In genomic region chr3:121853781-121854520, GRCm38 (mm10) we compare ENCODE assay signal across 15 mouse cellular contexts. TPM values are rescaled to one million over a fixed set of nuclear protein-coding genes. Genes with fewer than 3 reads are reported as not detected.
DNase-seq lines count a peak whose midpoint lies in the region; ATAC-seq and TF ChIP-seq lines count a peak whose summit lies in the region.
"Had no signal": no experiment of that assay in that cellular context is flagged by ENCODE, and none has a peak within 500 bp of the region (broad histone marks: within the 10 kb centered on the region; RNA-seq: fewer than 3 reads in every experiment).

No protein-coding gene starts in this region.

- no peak overlapping the region for H3K4me2 ChIP-seq in stomach, postnatal 0 days (replicated peaks; ENCODE audit: low read depth)
- H3K4me2 ChIP-seq: embryonic facial prominence, embryonic 13.5 days; forebrain, embryonic 12.5 days had no signal

- no peaks in the 10 kb centered on the region for H3K36me3 ChIP-seq in stomach, postnatal 0 days (ENCODE audit: control insufficient read depth, insufficient read depth, low read length)
- H3K36me3 ChIP-seq: embryonic facial prominence, embryonic 13.5 days; forebrain, embryonic 12.5 days had no signal

- intact Hi-C loops in gastrocnemius, adult 2 months (cut with DNase I) = no loop called here

- H3K4me3 ChIP-seq in lung, adult 2 months (replicated peaks; ENCODE audit: extremely low read depth, low read depth, low read length) = no peak overlapping the region
- H3K4me3 ChIP-seq in stomach, postnatal 0 days (ENCODE audit: low read depth, low read length) = no peak overlapping the region
- no peak overlapping the region for H3K4me3 ChIP-seq in gastrocnemius, adult 2 months
- H3K4me3 ChIP-seq: embryonic facial prominence, embryonic 13.5 days; forebrain, embryonic 12.5 days had no signal

- no peak for TF ChIP-seq CTCF in lung, adult 2 months (IDR thresholded peaks at IDR 0.05; ENCODE audit: insufficient read depth, low read length)
- no peak for TF ChIP-seq CTCF in stomach, postnatal 0 days (IDR thresholded peaks at IDR 0.05; ENCODE audit: low read depth)
- no peak for TF ChIP-seq CTCF in gastrocnemius, adult 2 months (IDR thresholded peaks at IDR 0.05)

- H3K4me1 ChIP-seq in lung, adult 2 months (ENCODE audit: control insufficient read depth, insufficient read depth, low read length) = peaks cover 2% of the 10 kb centered on the region; the same call in 1 of the 2 replicates
- 0 out of 2 replicates have a peak, but pooled peaks cover 2% of the 10 kb centered on the region for H3K4me1 ChIP-seq in stomach, postnatal 0 days (replicated peaks; ENCODE audit: control insufficient read depth, insufficient read depth)
- H3K4me1 ChIP-seq: forebrain, embryonic 12.5 days had no signal

- TF ChIP-seq POLR2A in lung, adult 2 months (IDR thresholded peaks at IDR 0.05; ENCODE audit: borderline replicate concordance, extremely low read depth, low read depth, low read length) = peak; percentile 39; the same call in 1 of the 2 replicates

- no peaks in the 10 kb centered on the region for H3K27me3 ChIP-seq in stomach, postnatal 0 days (ENCODE audit: control insufficient read depth, insufficient read depth, low read length)
- H3K27me3 ChIP-seq: embryonic facial prominence, embryonic 13.5 days had no signal

- WGBS in lung, adult 2 months = 51% methylated on average over 5 of the region's 5 CpGs
- 34% methylated on average over 5 of the region's 5 CpGs for WGBS in stomach, postnatal 0 days

- peak; percentile 24 to 59 for DNase-seq in lung, adult 18-20 months
- no peak for DNase-seq in lung, postnatal 14 days
- peak; percentile 22 for DNase-seq in kidney, postnatal 10 days
- peak; percentile 27 for DNase-seq in lung, adult 2 months
- peak; percentile 26 for DNase-seq in stomach, postnatal 0 days (ENCODE audit: low spot score)
- no peak for DNase-seq in MN1 (ENCODE audit: low spot score)
- DNase-seq in gastrocnemius, adult 2 months = no peak
- DNase-seq: cerebellum, postnatal 14 days; thymus, adult 2 months had no signal

- ATAC-seq in stomach, postnatal 0 days (ENCODE audit: low FRiP score, low TSS enrichment) = peak; percentile 49; the same call in 1 of the 2 replicates
- no peak for ATAC-seq in megakaryocyte-erythroid progenitor cell, adult 5-6 weeks (replicated peaks; ENCODE audit: low FRiP score, low TSS enrichment, poor library complexity, severe bottlenecking)
- ATAC-seq: hindbrain, postnatal 0 days; midbrain, embryonic 16.5 days had no signal

- H3K27ac ChIP-seq in stomach, postnatal 0 days (replicated peaks) = peak overlapping the region; percentile 53
- H3K27ac ChIP-seq in gastrocnemius, adult 2 months = no peak overlapping the region
- H3K27ac ChIP-seq: embryonic facial prominence, embryonic 13.5 days; forebrain, embryonic 12.5 days; hindbrain, postnatal 0 days; macrophage had no signal

- no peaks in the 10 kb centered on the region for H3K9me3 ChIP-seq in stomach, postnatal 0 days (ENCODE audit: control insufficient read depth, low read length)
- H3K9me3 ChIP-seq: embryonic facial prominence, embryonic 13.5 days; forebrain, embryonic 12.5 days had no signal

- TF ChIP-seq EP300 in stomach, postnatal 0 days (optimal IDR thresholded peaks at IDR 0.05) = no peak

- H3K9ac ChIP-seq in stomach, postnatal 0 days (ENCODE audit: low read length) = no peak overlapping the region
- H3K9ac ChIP-seq: embryonic facial prominence, embryonic 13.5 days; forebrain, embryonic 12.5 days had no signal

RNA-seq across cellular contexts. Expression of gene Abcd3, which starts 38.8 kb away (rescaled TPM):
- polyA plus RNA-seq in lung, adult 2 months (2012; rRNA removed) = 8.3 and 18.2 TPM in 2 replicates
- polyA plus RNA-seq in stomach, postnatal 0 days (2015; fragmentation: Nextera tagmentation; extraction: Ambion mirVana) = 115 and 118 TPM in 2 replicates
- total RNA-seq in gastrocnemius, adult 2 months (2021) = 10 to 100 TPM; 36.9 to 52.0 TPM
- total RNA-seq in megakaryocyte-erythroid progenitor cell, adult 5-6 weeks (2014; fragmentation: Nextera tagmentation) = 21.1 and 29.6 TPM in 2 replicates
- total RNA-seq in megakaryocyte-erythroid progenitor cell, adult 5-6 weeks (2017) = 47.1 and 48.0 TPM in 2 replicates

Comparison
In these comparisons a context has a peak if more than half of its experiments do, and no peak if none do; other contexts are left out.
1. DNase-seq: peak in lung, adult 18-20 months (2 of 2), kidney, postnatal 10 days (single experiment), lung, adult 2 months (single experiment) and stomach, postnatal 0 days (single experiment); none in lung, postnatal 14 days (single experiment), MN1 (single experiment) and gastrocnemius, adult 2 months (single experiment).